Mouse (Mus musculus) G1E (cell line): ENCODE measurements around the gene Aipl1.

ENCODE experiments used
- CTCF ChIP-seq: IDR thresholded peaks from 2 replicates; pipeline ENCODE4 v1.5.1; 2012; ENCODE audit warnings: low read depth, low read length, inconsistent platforms, mixed read lengths
- GATA1 ChIP-seq: IDR thresholded peaks from 2 replicates; pipeline ENCODE4 v1.6.1; 2012; ENCODE audit warnings: borderline replicate concordance, low read length, inconsistent platforms, mixed read lengths
- POLR2AphosphoS5 ChIP-seq: IDR thresholded peaks from 2 replicates; pipeline ENCODE4 v1.6.1; 2012; ENCODE audit warnings: low read depth, low read length, inconsistent platforms; ENCODE audit not compliant: insufficient replicate concordance
- TAL1 ChIP-seq: conservative IDR thresholded peaks from 2 replicates; pipeline ENCODE4 v1.6.1; 2012; ENCODE audit warnings: low read depth, low read length, inconsistent platforms, mixed read lengths

DNA sequence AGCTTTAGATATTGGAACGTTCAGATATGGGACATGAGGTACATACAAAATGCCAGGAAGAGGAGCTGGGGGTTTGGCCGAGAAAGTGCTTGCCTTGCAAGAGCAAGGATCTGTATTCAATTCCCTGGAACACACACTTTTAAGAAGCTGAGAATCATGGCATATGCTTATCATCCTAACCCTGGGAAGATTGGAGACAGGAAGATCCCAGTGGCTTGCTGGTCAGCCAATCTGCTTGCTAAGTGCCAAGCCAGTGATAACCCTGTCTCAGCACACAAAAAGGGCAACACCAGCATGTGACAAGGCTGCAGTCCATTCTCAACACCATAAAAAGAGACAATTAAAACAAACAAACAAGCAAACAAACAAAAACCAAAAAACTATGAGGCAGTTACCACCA lies 53.2 kb downstream of the Aipl1 start:
- TF ChIP-seq CTCF (no peak), TAL1 (no peak), GATA1 (no peak), POLR2AphosphoS5 (no peak)
